Mouse (Mus musculus) lung, embryonic 16.5 days (tissue): ENCODE measurements at regions not wholly inside any gene's neighbourhood (a gene's known extent, or its start where the extent isn't known, plus 50 kb on each side); places are given as distances from the start of the nearest gene placed in this dataset.

ENCODE experiments used
- ATAC-seq: fragments of 200-750 bp; cut with Nextera tagmentation; 2 replicates; pipeline ENCODE4 v1.8.0; 2017; ENCODE audit warnings: low read depth, mild to moderate bottlenecking, moderate library complexity
- H3K27ac ChIP-seq: fragments of 300-500 bp; sonication (generic); 2 replicates; pipeline ENCODE4 v1.5.1; 2014; ENCODE audit warnings: mild to moderate bottlenecking, control low read depth, low read length
- H3K27me3 ChIP-seq: fragments of 300-500 bp; sonication (generic); 2 replicates; pipeline ENCODE4 v1.6.1; 2014; ENCODE audit warnings: low read depth, low read length, mixed read lengths; ENCODE audit not compliant: control insufficient read depth, insufficient read depth
- H3K36me3 ChIP-seq: fragments of 300-500 bp; sonication (generic); 2 replicates; pipeline ENCODE4 v1.6.1; 2014; ENCODE audit warnings: low read length; ENCODE audit not compliant: control insufficient read depth, insufficient read depth
- H3K4me1 ChIP-seq: fragments of 300-500 bp; sonication (generic); replicated peaks from 2 replicates; pipeline ENCODE4 v1.6.1; 2014; ENCODE audit warnings: low read length, mixed read lengths; ENCODE audit not compliant: control insufficient read depth, insufficient read depth
- H3K4me2 ChIP-seq: fragments of 300-500 bp; sonication (generic); 2 replicates; pipeline ENCODE4 v1.6.1; 2014; ENCODE audit warnings: low read depth, low read length, control low read depth
- H3K4me3 ChIP-seq: fragments of 300-500 bp; sonication (generic); 2 replicates; pipeline ENCODE4 v1.5.1; 2014; ENCODE audit warnings: mild to moderate bottlenecking, low read length, control low read depth
- H3K9ac ChIP-seq: fragments of 300-500 bp; sonication (generic); 2 replicates; pipeline ENCODE4 v1.6.1; 2014; ENCODE audit warnings: low read length, control low read depth
- H3K9me3 ChIP-seq: fragments of 300-500 bp; sonication (generic); 2 replicates; pipeline ENCODE4 v1.6.1; 2016; ENCODE audit warnings: low read length; ENCODE audit not compliant: control insufficient read depth
- WGBS: fragments of 180-500 bp; shearing (Covaris S2); extraction: QIAGEN DNeasy Blood & Tissue Kit; methylation state at CpG from one replicate; pipeline ENCODE4 v1.1.7; 2014; 5-methylcytosine and 5-hydroxymethylcytosine counted together

- H3K4me1 ChIP-seq, result no peaks in the 10 kb centered on the region
- no peak overlapping the region for H3K4me2 ChIP-seq
- no peaks in the 10 kb centered on the region for H3K27me3 ChIP-seq
- no peak for ATAC-seq
- 84% methylated on average over 2 of the region's 2 CpGs for WGBS
- H3K4me3 ChIP-seq, result no peak overlapping the region
- H3K9me3 ChIP-seq, result peaks cover 4% of the 10 kb centered on the region
- H3K27ac ChIP-seq, result no peak overlapping the region
- no peaks in the 10 kb centered on the region for H3K36me3 ChIP-seq
- no peak overlapping the region for H3K9ac ChIP-seq
These were observed 63.3 kb upstream of the St6galnac5 start for GRCm38 (mm10) chr3:153045328-153045727.

- 80% methylated on average over 6 of the region's 6 CpGs for WGBS
- Histone ChIP-seq H3K9me3 (no peaks in the 10 kb centered on the region), H3K4me1 (no peaks in the 10 kb centered on the region; the same call in 1 of the 2 replicates), H3K9ac (no peak overlapping the region), H3K27me3 (no peaks in the 10 kb centered on the region), H3K4me2 (no peak overlapping the region), H3K4me3 (no peak overlapping the region), H3K36me3 (no peaks in the 10 kb centered on the region), H3K27ac (no peak overlapping the region)
- no peak for ATAC-seq
These were observed 51.9 kb upstream of the St6galnac5 start for GRCm38 (mm10) chr3:153033980-153034379.
